Mouse (Mus musculus) liver, embryonic 15.5 days (tissue): Measurements from ENCODE around the gene Snx14. TPM values are rescaled to one million over a fixed set of nuclear protein-coding genes. Genes with fewer than 3 reads are reported as not detected.
A peak's percentile ranks its signal among the peaks of the same experiment; 100 is the strongest.

Experiments used
- ATAC-seq: fragments of 200-750 bp; cut with Nextera tagmentation; 2 replicates; pipeline ENCODE4 v1.8.0; 2017; ENCODE audit warnings: moderate number of reproducible peaks, mild to moderate bottlenecking, moderate library complexity; ENCODE audit not compliant: insufficient read depth
- H3K27ac ChIP-seq: fragments of 300-500 bp; sonication (generic); replicated peaks from 2 replicates; pipeline ENCODE4 v1.5.1; 2015; ENCODE audit warnings: mild to moderate bottlenecking, inconsistent platforms
- H3K27me3 ChIP-seq: fragments of 300-500 bp; sonication (generic); 2 replicates; pipeline ENCODE4 v1.6.1; 2015; ENCODE audit warnings: mild to moderate bottlenecking, inconsistent platforms
- H3K36me3 ChIP-seq: fragments of 300-500 bp; sonication (generic); replicated peaks from 2 replicates; pipeline ENCODE4 v1.6.1; 2015; ENCODE audit warnings: moderate library complexity, mild to moderate bottlenecking, inconsistent platforms
- H3K4me1 ChIP-seq: fragments of 300-500 bp; sonication (generic); replicated peaks from 2 replicates; pipeline ENCODE4 v1.6.1; 2015; ENCODE audit warnings: inconsistent platforms
- H3K4me2 ChIP-seq: fragments of 300-500 bp; sonication (generic); 2 replicates; pipeline ENCODE4 v1.6.1; 2015; ENCODE audit warnings: moderate library complexity, mild to moderate bottlenecking, inconsistent platforms
- H3K4me3 ChIP-seq: fragments of 300-500 bp; sonication (generic); replicated peaks from 2 replicates; pipeline ENCODE4 v1.5.1; 2015; ENCODE audit warnings: mild to moderate bottlenecking, inconsistent platforms
- H3K9ac ChIP-seq: fragments of 300-500 bp; sonication (generic); 2 replicates; pipeline ENCODE4 v1.6.1; 2015; ENCODE audit warnings: moderate library complexity, mild to moderate bottlenecking, inconsistent platforms
- H3K9me3 ChIP-seq: fragments of 300-500 bp; sonication (generic); replicated peaks from 2 replicates; pipeline ENCODE4 v1.6.1; 2016; ENCODE audit warnings: inconsistent platforms
- WGBS: fragments of 180-500 bp; shearing (Covaris S2); methylation state at CpG from one replicate; pipeline ENCODE4 v1.1.7; 2015; ENCODE audit warnings: mixed read lengths; ENCODE audit not compliant: insufficient replicate concordance; 5-methylcytosine and 5-hydroxymethylcytosine counted together
- polyA plus RNA-seq: library from polyadenylated mRNA; unstranded; fragments of >200 nt; fragmentation: Nextera tagmentation; extraction: Ambion mirVana; gene quantifications from 2 replicates; pipeline ENCODE4 v1.2.1, GENCODE M21; 2015

Gene Snx14
- polyA plus RNA-seq, 1 experiment from 2014 or later = 9.7 TPM

DNA sequence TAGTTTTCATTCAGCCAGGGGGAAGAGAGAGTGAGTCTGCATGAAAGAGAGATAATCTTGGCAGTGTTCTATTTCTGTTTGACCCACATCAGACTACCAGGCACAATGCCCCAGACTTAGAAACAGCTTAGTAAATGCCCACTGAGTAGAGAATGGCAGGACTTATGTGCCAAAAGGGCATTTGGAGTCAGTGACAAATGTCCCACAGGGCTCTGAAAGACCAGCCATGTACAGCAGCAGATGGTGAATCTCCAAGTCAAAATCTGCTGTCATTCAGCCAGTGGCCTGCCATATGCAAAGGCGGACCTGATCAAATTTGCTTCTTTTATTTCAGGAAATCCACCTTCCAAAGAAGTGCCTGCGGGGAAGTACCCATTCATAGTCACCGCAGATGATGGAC is 75.7 kb downstream of the Snx14 start:
- no peaks in the 10 kb centered on the region for H3K9me3 ChIP-seq
- H3K4me2 ChIP-seq = no peak overlapping the region
- peaks cover 4% of the 10 kb centered on the region for H3K4me1 ChIP-seq
- no peaks in the 10 kb centered on the region for H3K27me3 ChIP-seq
- H3K9ac ChIP-seq = no peak overlapping the region
- H3K27ac ChIP-seq = no peak overlapping the region
- no peak for ATAC-seq
- no peak overlapping the region for H3K4me3 ChIP-seq
- H3K36me3 ChIP-seq = no peaks in the 10 kb centered on the region
- 77% methylated on average over 3 of the region's 3 CpGs for WGBS

DNA sequence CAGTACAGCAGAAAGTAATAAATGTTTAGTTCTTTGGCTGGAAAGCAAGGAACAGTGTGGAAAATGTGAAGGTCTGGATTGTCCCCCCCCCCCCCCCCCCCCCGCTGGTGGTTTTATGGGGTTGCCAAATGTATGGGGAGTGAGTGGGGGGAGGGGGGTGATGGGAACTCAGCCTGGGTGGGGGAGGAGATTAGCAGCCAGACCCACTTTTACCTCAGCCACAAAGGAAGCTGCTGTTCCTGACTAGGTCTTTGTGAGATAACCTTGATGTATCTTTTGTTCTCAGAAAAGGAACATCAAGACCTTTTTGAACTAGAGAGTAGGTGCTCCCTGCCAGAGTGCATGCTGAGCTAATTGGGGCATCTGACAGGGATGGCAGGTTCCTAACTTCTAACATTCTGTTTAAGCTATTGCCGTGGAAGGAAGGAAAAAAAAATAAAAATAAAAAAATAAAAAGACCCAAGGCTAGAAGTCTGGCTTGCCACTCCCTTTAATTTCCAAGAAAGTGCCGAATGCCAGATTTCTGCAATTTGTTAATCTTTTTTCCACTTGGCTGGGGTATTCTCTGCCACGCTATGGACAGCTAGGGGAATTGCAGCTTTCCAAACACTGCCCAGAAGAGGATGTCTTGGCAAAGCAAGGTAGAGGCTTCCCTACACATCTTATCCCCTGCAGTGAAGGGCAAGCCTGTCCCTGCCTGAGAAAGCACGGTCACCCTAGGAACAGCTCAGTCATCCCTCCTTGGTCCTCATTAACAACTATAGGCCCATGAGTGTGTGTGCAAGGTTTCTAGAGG is 76.5 kb downstream of the Snx14 start:
- no peaks in the 10 kb centered on the region for H3K9me3 ChIP-seq
- 22% methylated on average over 5 of the region's 5 CpGs for WGBS

DNA sequence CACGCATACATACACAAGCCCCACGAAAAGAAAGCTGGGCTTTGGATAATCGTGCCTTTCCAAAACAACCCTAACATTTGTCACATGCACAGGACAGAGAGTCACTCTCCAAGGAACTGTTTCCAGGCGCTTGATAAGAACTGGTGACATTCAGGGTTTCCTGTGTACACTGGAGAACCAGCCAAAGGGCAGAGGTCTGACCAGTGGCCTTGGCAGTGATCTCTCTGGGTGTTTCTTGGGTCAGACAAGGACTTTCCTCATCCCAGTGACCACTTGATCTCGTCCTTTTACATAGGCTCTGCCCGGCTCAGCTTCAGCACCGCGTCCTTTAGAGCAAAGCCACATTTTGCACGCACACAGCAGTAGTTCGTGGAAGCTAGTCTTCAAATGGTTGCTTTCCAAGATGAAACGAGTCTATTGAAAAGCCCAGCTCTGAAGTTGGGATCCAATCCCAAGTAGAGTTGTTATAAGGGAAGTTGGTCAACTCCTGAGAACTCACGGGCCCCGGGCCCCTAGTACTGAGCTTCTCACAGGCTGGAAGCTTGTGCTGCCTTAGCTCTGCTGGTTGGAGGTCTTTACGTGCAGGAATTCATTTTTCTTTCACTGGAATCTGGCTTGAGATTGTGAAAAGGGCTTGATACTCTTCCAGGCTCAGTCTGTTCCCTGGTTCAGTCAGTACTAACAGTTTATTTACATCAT is 77.4 kb downstream of the Snx14 start:
- Histone ChIP-seq H3K4me3 (no peak overlapping the region), H3K36me3 (no peaks in the 10 kb centered on the region), H3K27me3 (no peaks in the 10 kb centered on the region), H3K9me3 (no peaks in the 10 kb centered on the region), H3K9ac (no peak overlapping the region), H3K4me1 (peaks cover 4% of the 10 kb centered on the region), H3K27ac (no peak overlapping the region), H3K4me2 (no peak overlapping the region)
- peak; percentile 37; the same call in 1 of the 2 replicates for ATAC-seq
- 39% methylated on average over 14 of the region's 14 CpGs for WGBS

More for the DNA sequence above, 76.5 kb downstream of the Snx14 start:
- Histone ChIP-seq H3K9ac (no peak overlapping the region), H3K4me2 (no peak overlapping the region), H3K36me3 (no peaks in the 10 kb centered on the region), H3K4me1 (peaks cover 4% of the 10 kb centered on the region), H3K27ac (no peak overlapping the region), H3K27me3 (no peaks in the 10 kb centered on the region), H3K4me3 (no peak overlapping the region)
- ATAC-seq = no peak

DNA sequence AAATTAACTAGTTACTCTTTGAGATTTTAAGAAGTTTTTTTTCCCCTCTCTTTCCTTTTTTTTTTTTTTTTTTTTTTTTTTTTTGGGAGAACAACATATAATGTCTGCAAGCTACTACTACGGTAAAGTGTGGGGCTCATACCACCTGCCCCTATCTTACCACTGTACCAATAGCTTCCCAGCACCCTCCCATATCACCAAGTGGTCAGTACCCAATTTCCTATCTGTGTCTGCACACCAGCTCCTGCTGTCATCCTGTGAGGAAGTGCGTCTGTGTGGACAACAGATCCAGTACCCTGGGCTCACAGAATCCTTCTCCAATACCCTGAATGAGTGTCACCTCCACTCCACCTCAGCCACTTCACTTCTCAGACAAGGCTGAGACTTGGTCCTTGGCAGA is 79.6 kb downstream of the Snx14 start:
- ATAC-seq = no peak
- Histone ChIP-seq H3K4me1 (peaks cover 4% of the 10 kb centered on the region), H3K9me3 (no peaks in the 10 kb centered on the region), H3K27me3 (no peaks in the 10 kb centered on the region), H3K27ac (no peak overlapping the region), H3K9ac (no peak overlapping the region), H3K36me3 (no peaks in the 10 kb centered on the region), H3K4me2 (no peak overlapping the region), H3K4me3 (no peak overlapping the region)
- 10% methylated on average over 2 of the region's 2 CpGs for WGBS

DNA sequence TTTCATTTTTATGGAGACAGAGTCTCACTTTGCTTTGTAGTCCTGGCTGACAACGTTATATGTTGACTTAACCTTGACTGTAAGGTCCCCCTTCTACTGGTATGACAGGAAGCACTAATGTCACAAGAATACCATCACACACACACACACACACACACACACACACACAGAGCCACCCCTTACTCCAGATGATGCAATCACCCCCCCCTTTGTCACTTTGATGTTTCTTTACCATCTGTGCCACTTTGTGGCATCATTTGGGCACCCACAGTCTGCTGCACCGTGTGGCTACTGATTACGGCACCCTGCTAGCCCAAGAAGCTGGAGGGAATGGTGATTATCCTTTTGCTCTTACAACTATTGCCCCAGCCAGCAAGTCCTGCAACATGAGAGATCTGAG is 81.6 kb downstream of the Snx14 start:
- no peak overlapping the region for H3K4me2 ChIP-seq
- H3K4me3 ChIP-seq = no peak overlapping the region
- no peak overlapping the region for H3K9ac ChIP-seq
- H3K9me3 ChIP-seq = no peaks in the 10 kb centered on the region
- WGBS = 33% methylated on average over 3 of the region's 3 CpGs
- no peaks in the 10 kb centered on the region for H3K36me3 ChIP-seq
- H3K27me3 ChIP-seq = no peaks in the 10 kb centered on the region
- H3K27ac ChIP-seq = no peak overlapping the region
- H3K4me1 ChIP-seq = peaks cover 4% of the 10 kb centered on the region
- ATAC-seq = no peak

DNA sequence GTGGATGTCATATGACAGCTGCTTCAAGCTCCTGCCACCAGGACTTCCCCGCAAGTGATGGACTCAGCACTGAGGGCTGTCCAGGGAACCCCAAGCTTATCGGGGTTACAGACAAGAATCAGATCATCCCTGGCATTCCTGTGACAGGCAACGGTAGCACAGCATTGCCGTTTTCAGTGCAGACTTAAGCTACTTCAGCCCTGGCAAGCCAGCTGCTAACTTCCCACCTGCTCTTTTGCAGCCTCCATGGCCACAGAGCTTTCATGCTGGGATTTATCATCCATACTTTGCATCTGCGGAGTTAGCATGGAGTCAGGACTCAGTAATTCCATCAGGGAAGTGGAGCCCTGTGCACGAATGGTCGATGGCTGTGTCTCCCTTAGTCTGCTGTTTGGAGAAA is 85.3 kb downstream of the Snx14 start:
- no peaks in the 10 kb centered on the region for H3K27me3 ChIP-seq
- H3K9me3 ChIP-seq = no peaks in the 10 kb centered on the region
- no peak overlapping the region for H3K9ac ChIP-seq
- WGBS = 68% methylated on average over 7 of the region's 7 CpGs
- H3K4me1 ChIP-seq = no peaks in the 10 kb centered on the region
- no peaks in the 10 kb centered on the region for H3K36me3 ChIP-seq
- no peak for ATAC-seq
- no peak overlapping the region for H3K4me2 ChIP-seq
- no peak overlapping the region for H3K4me3 ChIP-seq
- no peak overlapping the region for H3K27ac ChIP-seq

DNA sequence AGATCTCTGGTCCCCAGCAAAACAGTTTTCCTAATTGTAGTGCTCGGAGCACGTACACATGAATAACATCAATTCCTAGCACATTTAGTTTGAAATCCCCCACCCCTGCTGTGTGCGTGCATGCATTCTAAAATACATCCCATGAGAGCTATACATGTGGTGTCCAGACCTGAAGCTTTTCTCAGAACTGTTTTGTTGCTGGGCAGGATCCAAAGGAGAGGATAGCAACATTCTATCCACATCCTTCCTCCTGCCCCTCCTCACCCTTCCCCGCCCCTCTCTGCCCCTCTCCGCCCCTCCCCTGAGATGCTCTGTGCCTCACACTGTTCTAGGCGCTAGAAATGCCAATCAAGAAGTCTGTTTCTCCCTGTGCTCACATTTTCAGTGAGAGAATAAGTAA is 86.0 kb downstream of the Snx14 start:
- H3K9me3 ChIP-seq = no peaks in the 10 kb centered on the region
- H3K9ac ChIP-seq = no peak overlapping the region
- WGBS = 56% methylated on average over 6 of the region's 6 CpGs
- no peaks in the 10 kb centered on the region for H3K27me3 ChIP-seq
- no peak overlapping the region for H3K4me3 ChIP-seq
- no peaks in the 10 kb centered on the region for H3K36me3 ChIP-seq
- no peak for ATAC-seq
- no peak overlapping the region for H3K27ac ChIP-seq
- no peaks in the 10 kb centered on the region for H3K4me1 ChIP-seq
- H3K4me2 ChIP-seq = no peak overlapping the region

DNA sequence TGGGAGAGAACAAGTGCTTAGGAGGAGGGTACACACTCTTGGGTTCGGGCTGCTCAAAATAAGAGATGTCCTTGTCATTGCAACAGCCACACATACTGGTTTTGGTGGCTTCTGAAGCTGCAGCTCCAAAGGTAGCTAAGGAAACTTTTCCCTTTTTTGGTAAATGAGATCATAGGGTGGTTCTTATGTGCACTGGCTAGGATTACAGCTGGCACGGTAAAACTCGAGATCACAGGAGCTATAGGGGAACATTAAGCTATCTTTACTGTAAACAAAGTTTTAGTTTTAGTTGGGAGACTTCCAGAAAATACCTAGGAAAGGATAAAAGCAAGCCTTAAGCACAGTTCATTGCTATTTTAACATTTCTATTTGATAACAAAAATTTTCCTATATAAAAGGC is 87.6 kb downstream of the Snx14 start:
- H3K27me3 ChIP-seq = no peaks in the 10 kb centered on the region
- no peak for ATAC-seq
- no peak overlapping the region for H3K9ac ChIP-seq
- H3K4me3 ChIP-seq = no peak overlapping the region
- no peaks in the 10 kb centered on the region for H3K9me3 ChIP-seq
- 57% methylated on average over 3 of the region's 3 CpGs for WGBS
- H3K4me2 ChIP-seq = no peak overlapping the region
- no peaks in the 10 kb centered on the region for H3K4me1 ChIP-seq
- H3K27ac ChIP-seq = no peak overlapping the region
- no peaks in the 10 kb centered on the region for H3K36me3 ChIP-seq

DNA sequence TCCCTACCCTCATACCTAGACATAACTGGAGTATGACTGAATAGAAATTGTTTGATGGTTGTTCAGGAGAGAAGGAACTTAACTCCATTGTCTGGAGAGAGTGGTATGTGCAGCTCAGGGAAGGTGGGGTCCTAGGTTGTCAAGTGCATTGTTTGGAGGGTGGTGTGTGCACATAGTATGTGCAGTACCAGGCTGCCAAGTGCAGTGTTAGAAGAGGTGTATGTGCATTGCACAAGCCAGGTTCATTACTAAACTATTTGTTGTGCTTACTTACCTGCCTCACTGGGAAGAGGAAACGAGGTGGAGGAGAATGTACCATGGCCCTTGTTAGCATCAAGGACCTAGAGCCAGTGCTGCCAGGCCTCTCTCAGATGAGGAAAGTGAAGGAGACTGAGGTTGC is 88.4 kb downstream of the Snx14 start:
- ATAC-seq = no peak
- H3K4me2 ChIP-seq = no peak overlapping the region
- no peaks in the 10 kb centered on the region for H3K36me3 ChIP-seq
- H3K27me3 ChIP-seq = no peaks in the 10 kb centered on the region
- H3K4me1 ChIP-seq = no peaks in the 10 kb centered on the region
- no peak overlapping the region for H3K27ac ChIP-seq
- 41% methylated on average over 1 of the region's 1 CpGs for WGBS
- no peak overlapping the region for H3K9ac ChIP-seq
- no peaks in the 10 kb centered on the region for H3K9me3 ChIP-seq
- H3K4me3 ChIP-seq = no peak overlapping the region

DNA sequence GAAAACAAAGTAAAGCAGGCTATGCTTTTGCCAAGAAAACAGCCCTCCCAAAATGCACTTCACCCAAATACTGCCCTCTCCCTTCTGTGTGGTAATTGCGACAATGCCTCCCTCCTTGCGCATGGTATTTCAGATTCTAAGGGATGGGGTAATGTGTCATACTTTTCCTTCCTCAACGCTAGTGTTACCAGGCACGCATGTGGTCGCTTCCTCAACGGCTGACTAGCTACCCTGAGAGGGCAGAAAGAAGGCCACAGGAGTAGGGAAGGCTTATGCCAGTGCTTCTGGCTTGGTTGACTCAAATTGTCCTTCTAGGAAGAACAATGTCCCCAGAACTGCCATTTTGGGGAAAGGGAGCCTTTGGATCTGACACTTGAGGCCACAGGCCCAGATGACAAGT is 90.1 kb downstream of the Snx14 start:
- Histone ChIP-seq H3K9me3 (no peaks in the 10 kb centered on the region), H3K27ac (no peak overlapping the region), H3K4me1 (no peaks in the 10 kb centered on the region), H3K4me2 (no peak overlapping the region), H3K9ac (no peak overlapping the region), H3K4me3 (no peak overlapping the region), H3K36me3 (no peaks in the 10 kb centered on the region), H3K27me3 (no peaks in the 10 kb centered on the region)
- WGBS = 49% methylated on average over 6 of the region's 6 CpGs
- ATAC-seq = no peak

DNA sequence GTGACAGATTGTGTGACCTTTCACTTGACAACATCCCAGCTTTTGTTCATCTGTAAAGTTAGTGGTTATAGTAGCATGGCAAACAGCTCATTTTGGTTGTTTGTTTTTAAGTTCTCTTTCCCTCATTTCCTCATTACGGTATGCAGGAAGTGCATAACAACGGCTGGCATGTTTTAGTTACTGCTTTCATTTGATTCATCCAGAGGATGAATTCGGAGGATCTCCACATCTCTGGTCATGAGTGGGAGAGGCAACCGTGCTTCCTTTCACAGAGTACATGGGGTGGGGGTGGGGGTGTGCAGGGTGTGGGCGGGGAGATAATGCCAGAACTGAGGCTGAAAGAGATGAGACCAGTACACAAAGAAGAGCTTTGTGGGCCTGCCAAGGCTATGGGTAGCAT is 91.9 kb downstream of the Snx14 start:
- H3K4me3 ChIP-seq = no peak overlapping the region
- H3K9ac ChIP-seq = no peak overlapping the region
- ATAC-seq = no peak
- H3K27ac ChIP-seq = no peak overlapping the region
- H3K4me2 ChIP-seq = no peak overlapping the region
- no peaks in the 10 kb centered on the region for H3K27me3 ChIP-seq
- H3K36me3 ChIP-seq = no peaks in the 10 kb centered on the region
- H3K4me1 ChIP-seq = no peaks in the 10 kb centered on the region
- WGBS = 28% methylated on average over 5 of the region's 5 CpGs
- H3K9me3 ChIP-seq = no peaks in the 10 kb centered on the region
